Mouse (Mus musculus): ENCODE measurements around the gene Fcer1g.

DNA sequence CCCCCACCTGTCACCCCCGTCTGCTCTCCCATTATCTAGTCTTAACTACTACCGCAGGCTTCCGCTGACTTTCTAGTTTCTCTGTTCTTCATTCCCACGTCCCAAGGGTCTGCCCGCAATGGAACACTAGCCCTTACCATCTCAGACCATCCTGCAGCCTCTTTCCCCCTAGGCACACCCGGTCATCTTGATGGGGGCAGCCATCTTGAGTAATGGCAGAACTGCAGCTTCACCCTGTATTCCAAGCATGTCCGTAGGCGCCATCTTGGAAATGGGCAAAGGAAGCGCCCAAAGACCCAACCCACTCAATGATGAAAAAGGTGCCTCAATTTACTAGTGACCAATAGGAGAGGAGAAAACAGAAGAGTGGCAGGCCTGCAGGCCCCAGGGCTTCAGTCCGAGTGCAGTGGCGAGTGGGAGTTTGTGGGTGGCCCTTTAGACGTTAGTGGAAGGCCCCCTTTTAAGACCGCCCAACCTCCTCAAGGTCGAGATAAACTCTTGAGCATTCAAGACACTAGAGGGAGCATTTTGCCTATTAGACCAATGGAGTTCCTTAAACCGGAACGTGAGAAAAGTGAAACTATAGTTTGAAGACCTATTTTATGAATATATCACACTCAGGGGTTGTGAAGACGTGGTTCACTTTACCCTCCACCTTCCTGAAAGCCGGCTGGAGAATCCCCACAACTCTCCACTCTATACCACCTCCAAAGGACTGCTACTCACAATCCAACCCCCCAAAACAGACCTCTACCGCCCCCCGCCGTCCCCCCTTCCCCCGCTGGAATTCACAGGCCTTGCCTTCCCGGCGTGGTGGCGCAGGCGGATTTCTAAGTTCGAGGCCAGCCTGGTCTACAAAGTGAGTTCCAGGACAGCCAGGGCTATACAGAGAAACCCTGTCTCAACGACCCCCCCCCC lies 11.7 kb downstream of the Fcer1g start, which contains the start of gene Tomm40l:
- TF ChIP-seq EP300 (IDR thresholded peaks at IDR 0.05; ENCODE audit: insufficient read depth, low read depth, low read length) (peak; percentile 83), CTCF (IDR thresholded peaks at IDR 0.05) (peak; percentile 92)

Measured in heart, adult 2 months (tissue).